Mouse (Mus musculus) lung, embryonic 14.5 days (tissue): ENCODE measurements at regions not wholly inside any gene's neighbourhood (a gene's known extent, or its start where the extent isn't known, plus 50 kb on each side); places are given as distances from the start of the nearest gene placed in this dataset.

Source experiments
- ATAC-seq: fragments of 200-750 bp; cut with Nextera tagmentation; 2 replicates; pipeline ENCODE4 v1.8.0; 2017; ENCODE audit warnings: mild to moderate bottlenecking, moderate TSS enrichment, moderate library complexity; ENCODE audit not compliant: insufficient read depth
- DNase-seq: peaks from one replicate; pipeline ENCODE4 v3.0.0-alpha.2; 2015
- H3K27ac ChIP-seq: fragments of 300-500 bp; sonication (generic); 2 replicates; pipeline ENCODE4 v1.5.1; 2014; ENCODE audit warnings: low read depth, mild to moderate bottlenecking, moderate library complexity
- H3K27me3 ChIP-seq: fragments of 300-500 bp; sonication (generic); 2 replicates; pipeline ENCODE4 v1.6.1; 2014; ENCODE audit warnings: low read length, control low read depth; ENCODE audit not compliant: insufficient read depth
- H3K36me3 ChIP-seq: fragments of 300-500 bp; sonication (generic); 2 replicates; pipeline ENCODE4 v1.6.1; 2014; ENCODE audit warnings: control low read depth; ENCODE audit not compliant: insufficient read depth
- H3K4me1 ChIP-seq: fragments of 300-500 bp; sonication (generic); 2 replicates; pipeline ENCODE4 v1.6.1; 2014; ENCODE audit warnings: antibody characterized with exemption, control low read depth; ENCODE audit not compliant: insufficient read depth
- H3K4me2 ChIP-seq: fragments of 300-500 bp; sonication (generic); 2 replicates; pipeline ENCODE4 v1.6.1; 2014; ENCODE audit warnings: mild to moderate bottlenecking
- H3K4me3 ChIP-seq: fragments of 300-500 bp; sonication (generic); 2 replicates; pipeline ENCODE4 v1.5.1; 2014; ENCODE audit warnings: low read depth, low read length
- H3K9ac ChIP-seq: fragments of 300-500 bp; sonication (generic); 2 replicates; pipeline ENCODE4 v1.6.1; 2014
- H3K9me3 ChIP-seq: fragments of 300-500 bp; sonication (generic); 2 replicates; pipeline ENCODE4 v1.6.1; 2016; ENCODE audit warnings: low read depth, low read length, control low read depth
- CTCF ChIP-seq: IDR thresholded peaks from 2 replicates; pipeline ENCODE4 v1.5.1; 2016; ENCODE audit warnings: antibody characterized with exemption, low read depth
- WGBS: fragments of 180-500 bp; shearing (Covaris S2); extraction: QIAGEN DNeasy Blood & Tissue Kit; methylation state at CpG from one replicate; pipeline ENCODE4 v1.1.7; 2014; 5-methylcytosine and 5-hydroxymethylcytosine counted together

- Histone ChIP-seq H3K9ac (no peak overlapping the region), H3K9me3 (peaks cover 6% of the 10 kb centered on the region; the same call in 1 of the 2 replicates), H3K27ac (no peak overlapping the region), H3K4me3 (no peak overlapping the region), H3K4me2 (no peak overlapping the region), H3K36me3 (no peaks in the 10 kb centered on the region), H3K27me3 (no peaks in the 10 kb centered on the region), H3K4me1 (no peaks in the 10 kb centered on the region)
- DNase-seq (no peak), ATAC-seq (no peak)
- peak; percentile 26; the same call in 1 of the 2 replicates for TF ChIP-seq CTCF
- WGBS: 91% methylated on average over 1 of the region's 1 CpGs
Observed at GRCm38 (mm10) chr9:41833408-41833807, 290.7 kb downstream of the Sorl1 start.

- no peak for ATAC-seq
- no peak for DNase-seq
- TF ChIP-seq CTCF: no peak
Observed at GRCm38 (mm10) chr9:41827356-41827755, 296.7 kb downstream of the Sorl1 start.

GRCm38 (mm10) chr9:41821401-41821800, 302.7 kb downstream of the Sorl1 start:
- ATAC-seq (no peak), DNase-seq (no peak)
- Histone ChIP-seq H3K27me3 (no peaks in the 10 kb centered on the region), H3K9me3 (no peaks in the 10 kb centered on the region), H3K36me3 (no peaks in the 10 kb centered on the region), H3K9ac (no peak overlapping the region), H3K4me3 (no peak overlapping the region), H3K4me2 (no peak overlapping the region), H3K4me1 (peaks cover 3% of the 10 kb centered on the region; the same call in 1 of the 2 replicates), H3K27ac (no peak overlapping the region)
- TF ChIP-seq CTCF: no peak
- WGBS: 58% methylated on average over 4 of the region's 4 CpGs

More at GRCm38 (mm10) chr9:41827356-41827755, 296.7 kb downstream of the Sorl1 start:
- Histone ChIP-seq H3K4me1 (no peaks in the 10 kb centered on the region), H3K27me3 (no peaks in the 10 kb centered on the region), H3K36me3 (no peaks in the 10 kb centered on the region), H3K4me2 (no peak overlapping the region), H3K27ac (no peak overlapping the region), H3K9ac (no peak overlapping the region), H3K9me3 (no peaks in the 10 kb centered on the region), H3K4me3 (no peak overlapping the region)
- WGBS: 47% methylated on average over 4 of the region's 4 CpGs

- Histone ChIP-seq H3K36me3 (no peaks in the 10 kb centered on the region), H3K9me3 (no peaks in the 10 kb centered on the region), H3K4me2 (no peak overlapping the region), H3K9ac (no peak overlapping the region), H3K27me3 (no peaks in the 10 kb centered on the region), H3K4me1 (peaks cover 3% of the 10 kb centered on the region; the same call in 1 of the 2 replicates), H3K4me3 (no peak overlapping the region), H3K27ac (0 out of 2 replicates have a peak overlapping the region, but pooled peaks have one; percentile 19)
- 31% methylated on average over 11 of the region's 11 CpGs for WGBS
- TF ChIP-seq CTCF: no peak
- DNase-seq (peak; percentile 37), ATAC-seq (no peak)
Observed at GRCm38 (mm10) chr9:41817740-41818461, 306.2 kb downstream of the Sorl1 start.

- Histone ChIP-seq H3K9me3 (no peaks in the 10 kb centered on the region), H3K9ac (no peak overlapping the region), H3K27me3 (no peaks in the 10 kb centered on the region), H3K4me2 (no peak overlapping the region), H3K4me3 (no peak overlapping the region), H3K36me3 (no peaks in the 10 kb centered on the region), H3K27ac (no peak overlapping the region), H3K4me1 (peaks cover 3% of the 10 kb centered on the region; the same call in 1 of the 2 replicates)
- no peak for DNase-seq
- ATAC-seq: no peak
- WGBS: 87% methylated on average over 2 of the region's 2 CpGs
- no peak for TF ChIP-seq CTCF
Observed at GRCm38 (mm10) chr9:41815921-41816320, 308.2 kb downstream of the Sorl1 start.

- WGBS: 77% methylated on average over 4 of the region's 4 CpGs
Observed at GRCm38 (mm10) chr9:41809291-41809690, 314.8 kb downstream of the Sorl1 start.

GRCm38 (mm10) chr9:41808791-41809190, 315.3 kb downstream of the Sorl1 start:
- Histone ChIP-seq H3K36me3 (no peaks in the 10 kb centered on the region), H3K9ac (no peak overlapping the region), H3K9me3 (no peaks in the 10 kb centered on the region), H3K27me3 (no peaks in the 10 kb centered on the region), H3K4me1 (peaks cover 14% of the 10 kb centered on the region; the same call in 1 of the 2 replicates), H3K4me2 (no peak overlapping the region), H3K27ac (no peak overlapping the region), H3K4me3 (no peak overlapping the region)
- 75% methylated on average over 3 of the region's 3 CpGs for WGBS
- DNase-seq (no peak), ATAC-seq (no peak)
- TF ChIP-seq CTCF: no peak

More at GRCm38 (mm10) chr9:41809291-41809690, 314.8 kb downstream of the Sorl1 start:
- H3K36me3 ChIP-seq: no peaks in the 10 kb centered on the region
- H3K9me3 ChIP-seq: no peaks in the 10 kb centered on the region
- no peak overlapping the region for H3K4me3 ChIP-seq
- H3K9ac ChIP-seq: no peak overlapping the region
- H3K4me2 ChIP-seq: no peak overlapping the region
- DNase-seq: no peak
- no peaks in the 10 kb centered on the region for H3K27me3 ChIP-seq
- H3K27ac ChIP-seq: no peak overlapping the region
- peaks cover 14% of the 10 kb centered on the region; the same call in 1 of the 2 replicates for H3K4me1 ChIP-seq
- TF ChIP-seq CTCF: no peak
- no peak for ATAC-seq
